In genomic region chr2:173183311-173183710, GRCm38 (mm10) we compare ENCODE assay signal across 27 mouse cellular contexts. TPM values are rescaled to one million over a fixed set of nuclear protein-coding genes. Genes with fewer than 3 reads are reported as not detected.
DNase-seq lines count a peak whose midpoint lies in the region; ATAC-seq and TF ChIP-seq lines count a peak whose summit lies in the region.
"Had no signal": no experiment of that assay in that cellular context is flagged by ENCODE, and none has a peak within 500 bp of the region (broad histone marks: within the 10 kb centered on the region; RNA-seq: fewer than 3 reads in every experiment).

No protein-coding gene starts in this region.

- TF ChIP-seq CTCF in forebrain, postnatal 0 days (IDR thresholded peaks at IDR 0.05; ENCODE audit: low read depth): no peak

- H3K9me3 ChIP-seq in forebrain, embryonic 11.5 days (ENCODE audit: control insufficient read depth, low read length): no peaks in the 10 kb centered on the region
- H3K9me3 ChIP-seq in forebrain, postnatal 0 days (ENCODE audit: low read length): no peaks in the 10 kb centered on the region
- H3K9me3 ChIP-seq in intestine, embryonic 14.5 days (ENCODE audit: control insufficient read depth, low read length): no peaks in the 10 kb centered on the region
- no peaks in the 10 kb centered on the region for H3K9me3 ChIP-seq in intestine, embryonic 15.5 days
- no peaks in the 10 kb centered on the region for H3K9me3 ChIP-seq in limb, embryonic 10.5 days (replicated peaks)
- H3K9me3 ChIP-seq: heart, embryonic 12.5 days; liver, embryonic 15.5 days; lung, embryonic 15.5 days; neural tube, embryonic 12.5 days had no signal

- no peak overlapping the region for H3K9ac ChIP-seq in forebrain, embryonic 11.5 days (ENCODE audit: low read length)
- H3K9ac ChIP-seq in forebrain, postnatal 0 days: no peak overlapping the region
- H3K9ac ChIP-seq in intestine, embryonic 14.5 days (ENCODE audit: low read length): no peak overlapping the region
- no peak overlapping the region for H3K9ac ChIP-seq in intestine, embryonic 15.5 days
- H3K9ac ChIP-seq: heart, embryonic 12.5 days; liver, embryonic 15.5 days; lung, embryonic 15.5 days; neural tube, embryonic 12.5 days had no signal

- no peak overlapping the region for H3K4me3 ChIP-seq in forebrain, embryonic 11.5 days (ENCODE audit: low read depth, low read length)
- H3K4me3 ChIP-seq in forebrain, postnatal 0 days (ENCODE audit: low read depth, low read length): no peak overlapping the region
- no peak overlapping the region for H3K4me3 ChIP-seq in intestine, embryonic 14.5 days (ENCODE audit: low read depth, low read length)
- H3K4me3 ChIP-seq in intestine, embryonic 15.5 days (replicated peaks): no peak overlapping the region
- H3K4me3 ChIP-seq in limb, embryonic 10.5 days: no peak overlapping the region
- H3K4me3 ChIP-seq: heart, embryonic 12.5 days; liver, embryonic 15.5 days; lung, embryonic 15.5 days; myocyte; neural tube, embryonic 12.5 days had no signal

- 89% methylated on average over 10 of the region's 10 CpGs for WGBS in forebrain, embryonic 11.5 days
- WGBS in forebrain, postnatal 0 days: 94% methylated on average over 10 of the region's 10 CpGs
- 90% methylated on average over 10 of the region's 10 CpGs for whole genome bisulfite sequencing in intestine, embryonic 14.5 days
- 92% methylated on average over 10 of the region's 10 CpGs for WGBS in intestine, embryonic 15.5 days
- 92% methylated on average over 10 of the region's 10 CpGs for WGBS in limb, embryonic 10.5 days

- no peak for ATAC-seq in forebrain, embryonic 11.5 days (replicated peaks; ENCODE audit: low FRiP score)
- no peak for ATAC-seq in forebrain, postnatal 0 days
- no peak for ATAC-seq in intestine, embryonic 14.5 days (replicated peaks; ENCODE audit: low FRiP score, low TSS enrichment, low read depth)
- ATAC-seq in intestine, embryonic 15.5 days: no peak
- ATAC-seq: intestine, postnatal 0 days had no signal

- no peak overlapping the region for H3K4me2 ChIP-seq in forebrain, embryonic 11.5 days (ENCODE audit: low read depth, low read length, severe bottlenecking)
- H3K4me2 ChIP-seq in forebrain, postnatal 0 days (ENCODE audit: low read depth): no peak overlapping the region
- no peak overlapping the region for H3K4me2 ChIP-seq in intestine, embryonic 14.5 days (ENCODE audit: low read length)
- no peak overlapping the region for H3K4me2 ChIP-seq in intestine, embryonic 15.5 days (replicated peaks)
- H3K4me2 ChIP-seq: heart, embryonic 12.5 days; liver, embryonic 15.5 days; lung, embryonic 15.5 days; midbrain, embryonic 11.5 days; neural tube, embryonic 12.5 days had no signal

- H3K27me3 ChIP-seq in forebrain, embryonic 11.5 days (ENCODE audit: control insufficient read depth, insufficient read depth, low read length): no peaks in the 10 kb centered on the region
- H3K27me3 ChIP-seq in forebrain, postnatal 0 days (ENCODE audit: insufficient read depth, low read length): no peaks in the 10 kb centered on the region
- H3K27me3 ChIP-seq in intestine, embryonic 14.5 days (replicated peaks; ENCODE audit: control insufficient read depth, insufficient read depth, low read length): no peaks in the 10 kb centered on the region; the same call in 1 of the 2 replicates
- H3K27me3 ChIP-seq in intestine, embryonic 15.5 days (replicated peaks): peaks cover 5% of the 10 kb centered on the region; the same call in 1 of the 2 replicates
- H3K27me3 ChIP-seq in limb, embryonic 10.5 days (ENCODE audit: low read depth, poor library complexity, severe bottlenecking): peaks cover 72% of the 10 kb centered on the region

- H3K4me1 ChIP-seq in forebrain, embryonic 11.5 days (replicated peaks; ENCODE audit: control insufficient read depth, insufficient read depth, low read length): no peaks in the 10 kb centered on the region
- no peaks in the 10 kb centered on the region for H3K4me1 ChIP-seq in forebrain, postnatal 0 days (ENCODE audit: insufficient read depth)
- H3K4me1 ChIP-seq in intestine, embryonic 14.5 days (replicated peaks; ENCODE audit: control insufficient read depth, insufficient read depth, low read length): peaks cover 7% of the 10 kb centered on the region; the same call in 1 of the 2 replicates
- peaks cover 13% of the 10 kb centered on the region for H3K4me1 ChIP-seq in intestine, embryonic 15.5 days (replicated peaks)
- peaks cover 34% of the 10 kb centered on the region for H3K4me1 ChIP-seq in limb, embryonic 10.5 days
- H3K4me1 ChIP-seq: heart, embryonic 12.5 days; lung, embryonic 15.5 days; neural tube, embryonic 12.5 days had no signal

- peak; percentile 42 for DNase-seq in forebrain, embryonic 11.5 days (ENCODE audit: low spot score)
- no peak for DNase-seq in forebrain, postnatal 0 days
- DNase-seq in intestine, embryonic 14.5 days (ENCODE audit: low spot score): peak; percentile 49
- DNase-seq in spleen, postnatal 4 days (ENCODE audit: low spot score in 2 of 2): peak; percentile 11 to 56
- DNase-seq in spleen, postnatal 14 days (ENCODE audit: low spot score in 2 of 2): no peak
- DNase-seq in limb, embryonic 10.5 days (ENCODE audit: low spot score): peak; percentile 29
- DNase-seq: adrenal gland, adult 8-10 months; layer of hippocampus, postnatal 36 days; right cerebral cortex, adult 18-20 months had no signal

- H3K36me3 ChIP-seq in forebrain, embryonic 11.5 days (ENCODE audit: control insufficient read depth, insufficient read depth, low read length): no peaks in the 10 kb centered on the region
- H3K36me3 ChIP-seq in forebrain, postnatal 0 days (ENCODE audit: insufficient read depth): no peaks in the 10 kb centered on the region
- no peaks in the 10 kb centered on the region for H3K36me3 ChIP-seq in intestine, embryonic 14.5 days (ENCODE audit: control insufficient read depth, insufficient read depth, low read length)
- H3K36me3 ChIP-seq in intestine, embryonic 15.5 days: no peaks in the 10 kb centered on the region
- H3K36me3 ChIP-seq in limb, embryonic 10.5 days: no peaks in the 10 kb centered on the region
- H3K36me3 ChIP-seq: G1E; heart, embryonic 12.5 days; liver, embryonic 15.5 days; lung, embryonic 15.5 days; neural tube, embryonic 12.5 days had no signal

- H3K27ac ChIP-seq in forebrain, embryonic 11.5 days (ENCODE audit: low read depth, low read length): no peak overlapping the region
- H3K27ac ChIP-seq in forebrain, postnatal 0 days (ENCODE audit: low read depth, low read length): no peak overlapping the region
- H3K27ac ChIP-seq in intestine, embryonic 14.5 days (ENCODE audit: low read depth): no peak overlapping the region
- H3K27ac ChIP-seq in intestine, embryonic 15.5 days: no peak overlapping the region
- no peak overlapping the region for H3K27ac ChIP-seq in limb, embryonic 10.5 days
- H3K27ac ChIP-seq: hindbrain, postnatal 0 days; liver, embryonic 15.5 days; lung, embryonic 15.5 days; neural tube, embryonic 12.5 days had no signal

RNA-seq across cellular contexts. Expression of gene Pck1, which starts 30.5 kb away (rescaled TPM):
- not detected in 2 replicates for polyA plus RNA-seq in forebrain, embryonic 11.5 days (2014; fragmentation: Nextera tagmentation; extraction: Ambion mirVana)
- total RNA-seq in forebrain, postnatal 0 days (2014; rRNA removed): not detected in 2 replicates
- not detected in 2 replicates for polyA plus RNA-seq in forebrain, postnatal 0 days (2015; fragmentation: Nextera tagmentation; extraction: Ambion mirVana)
- 0.77 and 0.87 TPM in 2 replicates for polyA plus RNA-seq in intestine, embryonic 14.5 days (2014; fragmentation: Nextera tagmentation; extraction: Ambion mirVana)
- polyA plus RNA-seq in intestine, embryonic 15.5 days (2015; fragmentation: Nextera tagmentation; extraction: Ambion mirVana): 7.0 and 8.4 TPM in 2 replicates
- polyA plus RNA-seq in limb, embryonic 10.5 days (2016; fragmentation: Nextera tagmentation; extraction: Ambion mirVana): not detected in 2 replicates
- total RNA-seq: layer of hippocampus, postnatal 36 days; left cerebral cortex, postnatal 4 days; megakaryocyte progenitor cell, adult 5-6 weeks; midbrain, postnatal 0 days had no signal
- polyA plus RNA-seq: cerebellum, adult 2 months; embryonic facial prominence, embryonic 11.5 days; forebrain, embryonic 16.5 days; G1E; hindbrain, embryonic 11.5 days; hindbrain, postnatal 0 days; midbrain, embryonic 11.5 days; myocyte; neural tube, embryonic 12.5 days had no signal

RNA-seq across cellular contexts. Expression of gene Zbp1, which starts 35.4 kb away (rescaled TPM):
- polyA plus RNA-seq in forebrain, embryonic 11.5 days (2014; fragmentation: Nextera tagmentation; extraction: Ambion mirVana): not detected in 2 replicates
- 0.52 TPM in 1 of 2 replicates, not detected in the other for total RNA-seq in forebrain, postnatal 0 days (2014; rRNA removed)
- polyA plus RNA-seq in forebrain, postnatal 0 days (2015; fragmentation: Nextera tagmentation; extraction: Ambion mirVana): 0.44 and 0.45 TPM in 2 replicates
- polyA plus RNA-seq in intestine, embryonic 14.5 days (2014; fragmentation: Nextera tagmentation; extraction: Ambion mirVana): 0.65 and 0.90 TPM in 2 replicates
- polyA plus RNA-seq in intestine, embryonic 15.5 days (2015; fragmentation: Nextera tagmentation; extraction: Ambion mirVana): 0.55 and 0.95 TPM in 2 replicates
- polyA plus RNA-seq in limb, embryonic 10.5 days (2016; fragmentation: Nextera tagmentation; extraction: Ambion mirVana): not detected in 2 replicates
- total RNA-seq: hindbrain, postnatal 0 days; midbrain, postnatal 0 days had no signal
- polyA plus RNA-seq: embryonic facial prominence, embryonic 11.5 days; forebrain, embryonic 16.5 days; G1E; heart, embryonic 12.5 days; hindbrain, embryonic 11.5 days; kidney, embryonic 14.5 days had no signal

Comparison
In these comparisons a context has a peak if more than half of its experiments do, and no peak if none do; other contexts are left out.
1. DNase-seq: peak in forebrain, embryonic 11.5 days (single experiment), intestine, embryonic 14.5 days (single experiment), spleen, postnatal 4 days (2 of 2) and limb, embryonic 10.5 days (single experiment); none in forebrain, postnatal 0 days (single experiment) and spleen, postnatal 14 days (0 of 2).